Mouse (Mus musculus): ENCODE results near the gene Atad1.

Atad1 gene

DNA sequence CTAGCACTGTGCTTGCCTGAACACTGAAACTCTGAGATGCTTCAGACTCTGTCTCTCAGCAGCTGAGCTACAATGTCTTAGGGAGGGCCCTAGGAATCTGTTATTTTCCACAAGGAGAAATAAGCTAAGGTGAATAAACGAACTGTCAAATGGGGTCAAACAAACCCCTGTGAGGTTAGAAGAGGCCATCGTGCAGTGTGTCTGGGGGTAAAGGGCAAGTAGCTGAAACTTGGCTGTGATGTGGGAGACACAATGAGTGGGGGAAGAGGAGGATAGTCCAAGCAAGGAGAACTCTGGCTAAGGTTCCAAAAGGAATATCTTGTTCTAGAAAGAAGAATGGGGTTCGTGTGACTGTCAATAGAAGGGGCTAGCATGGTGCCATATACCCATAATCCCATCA lies 117.4 kb downstream of the Atad1 start:
- no peak for DNase-seq (ENCODE audit: low read depth, low spot score)
